Mouse (Mus musculus): Measurements from ENCODE around the gene Zbtb16. TPM values are rescaled to one million over a fixed set of nuclear protein-coding genes. Genes with fewer than 3 reads are reported as not detected.
A peak's percentile ranks its signal among the peaks of the same experiment; 100 is the strongest.

Gene Zbtb16
- total and polyA plus RNA-seq, 3 experiments: 0.04 to 0.72 TPM; not detected in 1

DNA sequence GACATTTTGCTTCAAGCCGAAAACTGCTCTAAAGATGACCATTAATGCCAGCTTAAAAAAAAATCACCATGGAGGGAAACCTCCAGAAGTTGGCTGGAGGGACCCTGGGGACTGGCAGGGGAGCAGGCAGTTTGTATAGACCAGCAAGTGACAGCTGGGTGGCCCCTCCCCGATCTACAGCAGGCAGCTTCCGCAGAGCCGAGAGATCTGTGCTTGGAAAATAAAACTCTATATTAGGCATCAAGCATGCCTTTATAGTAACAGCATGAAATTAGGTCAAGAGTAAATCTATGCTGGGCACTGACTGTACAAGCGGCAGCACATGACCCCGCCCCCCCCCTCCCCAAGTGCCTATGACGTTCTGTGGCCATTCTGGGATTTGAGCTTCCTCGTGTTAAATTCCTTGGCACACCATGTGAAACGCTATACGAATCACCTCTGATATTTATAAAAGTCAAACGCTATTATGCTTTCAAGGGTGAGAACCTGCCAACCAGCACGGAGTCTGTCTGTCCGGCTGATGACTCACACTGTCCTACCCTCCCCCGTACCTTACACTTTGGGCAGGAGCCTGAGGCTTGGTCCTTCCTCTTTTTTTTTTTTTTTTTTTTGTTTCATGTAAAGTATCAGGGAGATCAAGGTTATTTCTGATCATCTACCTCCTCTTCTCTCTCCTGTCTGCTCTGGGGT is 128.7 kb downstream of the Zbtb16 start:
- Histone ChIP-seq H3K27ac (ENCODE audit: control insufficient read depth, low read depth, low read length) (peak overlapping the region; percentile 42), H3K4me3 (ENCODE audit: control insufficient read depth in 1 of 2, insufficient read depth in 1 of 2, low read depth in 2 of 2, low read length in 2 of 2) (peak overlapping the region; percentile 6 to 30; a peak in 3 of 4 replicates), H3K9me3 (replicated peaks; ENCODE audit: insufficient read depth, low read length) (no peaks in the 10 kb centered on the region), H3K4me1 (ENCODE audit: control insufficient read depth in 1 of 2, insufficient read depth in 2 of 2, low read length in 2 of 2) (peaks cover 10 to 42% of the 10 kb centered on the region in 2 experiments), H3K79me2 (ENCODE audit: control insufficient read depth, insufficient read depth, low read length, poor library complexity) (no peaks in the 10 kb centered on the region), H3K36me3 (ENCODE audit: control insufficient read depth in 1 of 2, insufficient read depth in 2 of 2, low read length in 2 of 2) (peaks cover 0 to 25% of the 10 kb centered on the region in 2 experiments; a peak in 2 of 4 replicates), H3K27me3 (ENCODE audit: control insufficient read depth in 1 of 2, insufficient read depth in 2 of 2, low read length in 2 of 2) (no peaks in the 10 kb centered on the region; a peak in 2 of 4 replicates), H3K9ac (ENCODE audit: control insufficient read depth, low read depth, low read length, poor library complexity, severe bottlenecking) (peak overlapping the region; percentile 29; the same call in 1 of the 2 replicates)
- TF ChIP-seq POLR2AphosphoS2 (IDR thresholded peaks at IDR 0.05; ENCODE audit: low read length) (no peak), EP300 (IDR thresholded peaks at IDR 0.05; ENCODE audit: low read depth in 1 of 2, low read length in 2 of 2) (peak; percentile 45 to 68; a peak in 3 of 4 replicates), MXI1 (IDR thresholded peaks at IDR 0.05; ENCODE audit: low read depth, low read length) (no peak), USF1 (IDR thresholded peaks at IDR 0.05; ENCODE audit: low read depth, low read length) (0 out of 2 replicates have a peak, but pooled peaks have one; percentile 11), TBP (IDR thresholded peaks at IDR 0.05; ENCODE audit: low read depth, low read length) (no peak), ETS1 (IDR thresholded peaks at IDR 0.05; ENCODE audit: low read depth, low read length) (peak; percentile 72), MYB (IDR thresholded peaks at IDR 0.05; ENCODE audit: low read depth, low read length) (no peak), RCOR1 (IDR thresholded peaks at IDR 0.05; ENCODE audit: low read depth, low read length) (peak; percentile 14; the same call in 1 of the 2 replicates), CHD2 (IDR thresholded peaks at IDR 0.05; ENCODE audit: low read length) (no peak), MYC (IDR thresholded peaks at IDR 0.05; ENCODE audit: low read depth, low read length) (no peak), ELF1 (IDR thresholded peaks at IDR 0.05; ENCODE audit: low read depth, low read length) (no peak), ZNF384 (IDR thresholded peaks at IDR 0.05; ENCODE audit: low read depth, low read length) (peak; percentile 99), USF2 (IDR thresholded peaks at IDR 0.05; ENCODE audit: borderline replicate concordance in 1 of 2, insufficient read depth in 1 of 2, low read depth in 1 of 2, low read length in 2 of 2) (no peak), GATA1 (IDR thresholded peaks at IDR 0.05; ENCODE audit: low read depth, low read length) (no peak), BHLHE40 (IDR thresholded peaks at IDR 0.05; ENCODE audit: borderline replicate concordance, low read depth, low read length) (no peak), MEF2A (IDR thresholded peaks at IDR 0.05; ENCODE audit: extremely low read depth, insufficient replicate concordance, low read depth, low read length, poor library complexity, severe bottlenecking) (no peak), RAD21 (IDR thresholded peaks at IDR 0.05; ENCODE audit: low read depth, low read length) (no peak), E2F4 (IDR thresholded peaks at IDR 0.05; ENCODE audit: borderline replicate concordance, low read depth, low read length) (no peak), TAL1 (IDR thresholded peaks at IDR 0.05; ENCODE audit: low read length) (no peak), POLR2AphosphoS5 (IDR thresholded peaks at IDR 0.05; ENCODE audit: borderline replicate concordance, low read depth, low read length) (no peak), GABPA (IDR thresholded peaks at IDR 0.05; ENCODE audit: low read depth, low read length) (no peak), NRF1 (IDR thresholded peaks at IDR 0.05; ENCODE audit: insufficient read depth, low read depth, low read length, poor library complexity, severe bottlenecking) (no peak), ZMIZ1 (IDR thresholded peaks at IDR 0.05; ENCODE audit: low read depth, low read length) (no peak), HCFC1 (IDR thresholded peaks at IDR 0.05; ENCODE audit: low read depth, low read length) (no peak), ZC3H11A (IDR thresholded peaks at IDR 0.05; ENCODE audit: low read depth, low read length) (no peak), KAT2A (conservative IDR thresholded peaks at IDR 0.05; ENCODE audit: low read depth, low read length) (no peak), MAFK (IDR thresholded peaks at IDR 0.05; ENCODE audit: borderline replicate concordance, low read depth, low read length) (no peak), JUND (IDR thresholded peaks at IDR 0.05; ENCODE audit: low read depth, low read length) (peak; percentile 83), TCF12 (IDR thresholded peaks at IDR 0.05; ENCODE audit: low read depth, low read length) (0 out of 2 replicates have a peak, but pooled peaks have one; percentile 23), MAZ (IDR thresholded peaks at IDR 0.05; ENCODE audit: low read depth, low read length) (no peak)
- peak; percentile 79 for DNase-seq (ENCODE audit: low read depth, low spot score)
